Mouse (Mus musculus): ENCODE data around the gene Gm49398.
A peak's percentile ranks its signal among the peaks of the same experiment; 100 is the strongest.

Gm49398 gene

GRCm38 (mm10) chr13:61288739-61289138, at the start of gene Gm49398:
TSS of gene Gm49398 (minus strand) at chr13:61288839.
- no peak for DNase-seq (ENCODE audit: low read depth)

- no peak for DNase-seq (ENCODE audit: low read depth)
These were observed 33.4 kb downstream of the Gm49398 start, which contains the start of gene Cts8 for GRCm38 (mm10) chr13:61255258-61255657. TSS of gene Cts8 (minus strand) at chr13:61255358.

GRCm38 (mm10) chr13:61241076-61241947, 47.3 kb downstream of the Gm49398 start:
- DNase-seq (ENCODE audit: low read depth), result peak; percentile 74

GRCm38 (mm10) chr13:61203310-61203709, 85.3 kb downstream of the Gm49398 start, which contains the start of gene Cts6:
TSS of gene Cts6 (minus strand) at chr13:61203410.
- no peak for DNase-seq (ENCODE audit: low read depth)
